Comparison of ENCODE assay signal across 9 mouse cellular contexts in genomic region chr11:105749297-105750071, GRCm38 (mm10).
A peak's percentile ranks its signal among the peaks of the same experiment; 100 is the strongest.
DNase-seq lines count a peak whose midpoint lies in the region; ATAC-seq and TF ChIP-seq lines count a peak whose summit lies in the region.
"Had no signal": no experiment of that assay in that cellular context is flagged by ENCODE, and none has a peak within 500 bp of the region (broad histone marks: within the 10 kb centered on the region; RNA-seq: fewer than 3 reads in every experiment).

No protein-coding gene starts in this region.

- no peak overlapping the region for H3K4me3 ChIP-seq in forebrain, embryonic 13.5 days
- H3K4me3 ChIP-seq in forebrain, embryonic 15.5 days, result no peak overlapping the region
- H3K4me3 ChIP-seq in neural tube, embryonic 13.5 days, result no peak overlapping the region
- no peak overlapping the region for H3K4me3 ChIP-seq in hindbrain, embryonic 16.5 days (ENCODE audit: low read length)
- H3K4me3 ChIP-seq in cerebellum, adult 2 months (replicated peaks; ENCODE audit: insufficient read depth, low read depth, low read length), result no peak overlapping the region
- H3K4me3 ChIP-seq: left cerebral cortex, adult 2 months had no signal

- TF ChIP-seq CTCF in cerebellum, adult 2 months (IDR thresholded peaks at IDR 0.05; ENCODE audit: borderline replicate concordance, insufficient read depth, low read depth, low read length), result no peak

- H3K27ac ChIP-seq in forebrain, embryonic 13.5 days, result peak overlapping the region; percentile 48; the same call in 1 of the 2 replicates
- H3K27ac ChIP-seq in forebrain, embryonic 15.5 days (replicated peaks), result no peak overlapping the region
- H3K27ac ChIP-seq in neural tube, embryonic 13.5 days (replicated peaks), result peak overlapping the region; percentile 9; the same call in 1 of the 2 replicates
- peak overlapping the region; percentile 12; the same call in 1 of the 2 replicates for H3K27ac ChIP-seq in hindbrain, embryonic 16.5 days (ENCODE audit: low read depth, low read length)
- no peak overlapping the region for H3K27ac ChIP-seq in cerebellum, adult 2 months (ENCODE audit: insufficient read depth, low read length)
- H3K27ac ChIP-seq: left cerebral cortex, adult 2 months had no signal

- peaks cover 7% of the 10 kb centered on the region; the same call in 1 of the 2 replicates for H3K4me1 ChIP-seq in forebrain, embryonic 13.5 days
- H3K4me1 ChIP-seq in forebrain, embryonic 15.5 days, result no peaks in the 10 kb centered on the region
- H3K4me1 ChIP-seq in neural tube, embryonic 13.5 days (replicated peaks), result peaks cover 5% of the 10 kb centered on the region; the same call in 1 of the 2 replicates
- no peaks in the 10 kb centered on the region; the same call in 1 of the 2 replicates for H3K4me1 ChIP-seq in hindbrain, embryonic 16.5 days (ENCODE audit: control insufficient read depth, insufficient read depth, low read depth, low read length)
- H3K4me1 ChIP-seq in cerebellum, adult 2 months (ENCODE audit: control insufficient read depth, insufficient read depth, low read length), result no peaks in the 10 kb centered on the region

- H3K4me2 ChIP-seq in forebrain, embryonic 13.5 days, result no peak overlapping the region
- H3K4me2 ChIP-seq in forebrain, embryonic 15.5 days (replicated peaks), result no peak overlapping the region
- H3K4me2 ChIP-seq in neural tube, embryonic 13.5 days, result no peak overlapping the region
- no peak overlapping the region for H3K4me2 ChIP-seq in hindbrain, embryonic 16.5 days (ENCODE audit: low read length)

- ATAC-seq in forebrain, embryonic 13.5 days, result no peak
- ATAC-seq in forebrain, embryonic 15.5 days (replicated peaks), result no peak
- ATAC-seq in neural tube, embryonic 13.5 days (ENCODE audit: low read depth), result no peak
- peak; percentile 48; the same call in 1 of the 2 replicates for ATAC-seq in hindbrain, embryonic 16.5 days

- no peaks in the 10 kb centered on the region for H3K9me3 ChIP-seq in forebrain, embryonic 13.5 days (replicated peaks)
- no peaks in the 10 kb centered on the region for H3K9me3 ChIP-seq in forebrain, embryonic 15.5 days
- no peaks in the 10 kb centered on the region for H3K9me3 ChIP-seq in neural tube, embryonic 13.5 days
- no peaks in the 10 kb centered on the region for H3K9me3 ChIP-seq in hindbrain, embryonic 16.5 days (ENCODE audit: control insufficient read depth, low read length)

- no peaks in the 10 kb centered on the region for H3K27me3 ChIP-seq in forebrain, embryonic 13.5 days
- no peaks in the 10 kb centered on the region for H3K27me3 ChIP-seq in forebrain, embryonic 15.5 days
- H3K27me3 ChIP-seq in neural tube, embryonic 13.5 days, result no peaks in the 10 kb centered on the region
- H3K27me3 ChIP-seq in hindbrain, embryonic 16.5 days (replicated peaks; ENCODE audit: control insufficient read depth, insufficient read depth, low read length), result no peaks in the 10 kb centered on the region
- no peaks in the 10 kb centered on the region for H3K27me3 ChIP-seq in cerebellum, adult 2 months (ENCODE audit: control insufficient read depth, insufficient read depth, low read length)

- H3K9ac ChIP-seq in forebrain, embryonic 13.5 days, result no peak overlapping the region
- H3K9ac ChIP-seq in forebrain, embryonic 15.5 days (replicated peaks), result no peak overlapping the region
- H3K9ac ChIP-seq in neural tube, embryonic 13.5 days, result no peak overlapping the region
- no peak overlapping the region for H3K9ac ChIP-seq in hindbrain, embryonic 16.5 days (ENCODE audit: low read depth, low read length)

- no peak for TF ChIP-seq POLR2A in cerebellum, adult 2 months (IDR thresholded peaks at IDR 0.05; ENCODE audit: borderline replicate concordance, insufficient read depth, low read length)

- DNase-seq in neural tube, embryonic 10.5 days (ENCODE audit: extremely low spot score, low spot score), result no peak
- no peak for DNase-seq in cerebellum, adult 2 months
- no peak for DNase-seq in right cerebral cortex, postnatal 14 days
- DNase-seq in natural killer cell, adult 2 months (ENCODE audit: low spot score in 2 of 2), result no peak

- no peaks in the 10 kb centered on the region for H3K36me3 ChIP-seq in forebrain, embryonic 13.5 days (ENCODE audit: poor library complexity, severe bottlenecking)
- H3K36me3 ChIP-seq in forebrain, embryonic 15.5 days, result no peaks in the 10 kb centered on the region
- no peaks in the 10 kb centered on the region for H3K36me3 ChIP-seq in neural tube, embryonic 13.5 days
- no peaks in the 10 kb centered on the region for H3K36me3 ChIP-seq in hindbrain, embryonic 16.5 days (ENCODE audit: control insufficient read depth, insufficient read depth, low read length)

- WGBS in forebrain, embryonic 13.5 days, result 60% methylated on average over 2 of the region's 2 CpGs
- WGBS in forebrain, embryonic 15.5 days, result 65% methylated on average over 2 of the region's 2 CpGs
- WGBS in neural tube, embryonic 13.5 days, result 81% methylated on average over 2 of the region's 2 CpGs
- 53% methylated on average over 2 of the region's 2 CpGs for WGBS in hindbrain, embryonic 16.5 days
- WGBS in cerebellum, adult 2 months, result 59% methylated on average over 2 of the region's 2 CpGs

Comparison
In these comparisons a context has a peak if more than half of its experiments do, and no peak if none do; other contexts are left out.
1. H3K27ac ChIP-seq: peak in forebrain, embryonic 13.5 days (single experiment), neural tube, embryonic 13.5 days (single experiment) and hindbrain, embryonic 16.5 days (single experiment); none in forebrain, embryonic 15.5 days (single experiment) and cerebellum, adult 2 months (single experiment).